Mouse (Mus musculus) adrenal gland, postnatal 25 days (tissue): ENCODE results near the gene Armh3. TPM values are rescaled to one million over a fixed set of nuclear protein-coding genes. Genes with fewer than 3 reads are reported as not detected.

Experiments
- DNase-seq: peaks from one replicate; pipeline ENCODE4 v3.0.0; 2021; ENCODE audit warnings: mixed read lengths
- long read RNA-seq: library from polyadenylated mRNA; stranded (forward); transcript quantifications from one replicate; pipeline ENCODE4 v2.0.0, GENCODE M21; 2021
- total RNA-seq: library from RNA; stranded (reverse); gene quantifications from 2 replicates; pipeline ENCODE4 v1.2.3, GENCODE M21; 2021

Armh3 gene
- total RNA-seq = 16.9 and 19.7 TPM in 2 replicates
- long read RNA-seq, transcript Armh3-201 (26 exons, 3,676 nt) = major isoform, 5 of 10 reads
- long read RNA-seq, partial matches to known transcripts = 2 of 10 reads
- long read RNA-seq, other reads (novel, unspliced or antisense) = 3 of 10 reads

DNA sequence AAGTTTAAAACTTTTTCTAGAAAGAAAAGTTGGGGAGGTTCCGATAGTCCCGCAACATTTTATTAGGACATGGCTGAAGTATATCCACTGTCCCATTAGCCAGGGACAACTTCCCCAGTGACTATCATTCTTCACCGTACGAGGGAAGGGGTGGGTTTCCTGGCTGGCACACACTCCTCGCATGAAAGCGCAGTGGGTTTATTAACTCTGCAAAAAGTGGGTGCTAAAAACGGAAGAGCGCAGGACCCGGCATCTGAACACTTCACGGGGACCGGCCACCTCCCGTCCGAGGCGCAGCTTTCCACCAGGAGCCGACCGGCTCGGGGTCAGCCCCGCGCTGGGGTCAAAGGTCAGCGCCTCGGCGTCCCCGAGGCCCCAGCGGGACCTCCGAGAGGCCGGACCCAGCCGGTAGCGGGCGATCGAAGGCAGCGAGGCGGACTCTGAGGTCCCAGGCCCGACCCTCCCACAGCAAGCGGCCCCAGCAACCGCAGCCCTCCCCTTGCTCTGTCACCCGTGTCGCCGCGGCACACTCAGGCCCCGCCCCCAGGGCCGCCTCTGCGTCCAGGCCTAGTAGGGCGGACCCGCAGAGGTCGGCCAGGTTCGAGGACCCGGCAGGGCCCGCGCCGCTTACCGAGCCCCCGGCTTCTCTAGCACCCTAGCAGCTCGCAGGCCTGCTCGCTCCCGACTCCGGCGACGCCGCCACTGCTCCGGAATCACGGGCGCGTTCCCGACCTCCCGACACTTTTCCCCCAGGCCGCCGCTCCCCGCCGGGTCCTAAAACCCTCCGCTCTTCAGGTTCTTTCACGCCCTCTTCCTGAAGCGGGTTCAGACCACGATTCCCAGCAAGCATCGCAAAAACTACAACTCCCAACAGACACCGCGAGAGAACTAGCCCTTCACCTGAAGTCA lies at the start of gene Armh3:
Gene Armh3 (minus strand): TSS at position 704 of the 909 bp plus-strand sequence.
- DNase-seq = peak; percentile 88

GRCm38 (mm10) chr19:46047426-46047825 lies 49.1 kb upstream of the Armh3 start:
- no peak for DNase-seq

GRCm38 (mm10) chr19:46046621-46047025 lies 48.3 kb upstream of the Armh3 start:
- DNase-seq = no peak

GRCm38 (mm10) chr19:46045696-46046311 lies 47.5 kb upstream of the Armh3 start:
- peak; percentile 37 for DNase-seq

- DNase-seq = peak; percentile 87
Observed at GRCm38 (mm10) chr19:46044993-46045695, 46.9 kb upstream of the Armh3 start, which contains the start of gene Ldb1. Ldb1 (minus strand) TSS chr19:46045214.

- peak; percentile 22 for DNase-seq
Observed at GRCm38 (mm10) chr19:46044271-46044992, 46.1 kb upstream of the Armh3 start, which contains the start of gene Pprc1. Pprc1 (plus strand) TSS chr19:46044886.

- no peak for DNase-seq
Observed at GRCm38 (mm10) chr19:46043380-46043779, 45.1 kb upstream of the Armh3 start.

GRCm38 (mm10) chr19:46042476-46043011 lies 44.3 kb upstream of the Armh3 start:
- DNase-seq = peak; percentile 34

DNA sequence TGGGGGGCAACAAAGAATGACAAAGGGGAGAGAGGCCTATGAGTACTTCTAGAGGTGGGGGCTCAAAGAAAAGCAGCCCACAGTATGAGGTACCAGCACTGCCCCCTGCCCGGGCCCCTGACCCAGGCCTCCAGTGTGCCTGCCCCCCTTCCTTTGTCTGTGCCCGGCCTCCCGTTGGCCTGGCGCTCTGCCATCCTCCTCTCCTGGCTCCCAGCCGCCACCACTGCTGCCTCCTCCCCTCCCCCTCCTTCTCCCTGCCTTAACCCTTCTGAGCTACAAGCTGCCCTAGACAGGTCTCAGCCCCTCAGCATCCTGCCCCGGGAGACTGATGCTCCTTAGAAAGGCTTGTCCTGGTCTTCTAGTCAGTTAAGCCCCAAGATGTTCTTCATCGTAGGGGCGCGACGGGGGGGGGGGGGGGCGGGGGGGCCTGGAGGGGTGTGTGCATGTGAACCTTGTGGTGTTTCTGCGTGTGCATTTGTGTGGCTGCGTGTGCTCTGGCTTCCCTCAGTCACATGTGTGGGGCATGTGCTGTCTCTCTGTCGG lies 43.7 kb upstream of the Armh3 start:
- DNase-seq = peak; percentile 91

DNA sequence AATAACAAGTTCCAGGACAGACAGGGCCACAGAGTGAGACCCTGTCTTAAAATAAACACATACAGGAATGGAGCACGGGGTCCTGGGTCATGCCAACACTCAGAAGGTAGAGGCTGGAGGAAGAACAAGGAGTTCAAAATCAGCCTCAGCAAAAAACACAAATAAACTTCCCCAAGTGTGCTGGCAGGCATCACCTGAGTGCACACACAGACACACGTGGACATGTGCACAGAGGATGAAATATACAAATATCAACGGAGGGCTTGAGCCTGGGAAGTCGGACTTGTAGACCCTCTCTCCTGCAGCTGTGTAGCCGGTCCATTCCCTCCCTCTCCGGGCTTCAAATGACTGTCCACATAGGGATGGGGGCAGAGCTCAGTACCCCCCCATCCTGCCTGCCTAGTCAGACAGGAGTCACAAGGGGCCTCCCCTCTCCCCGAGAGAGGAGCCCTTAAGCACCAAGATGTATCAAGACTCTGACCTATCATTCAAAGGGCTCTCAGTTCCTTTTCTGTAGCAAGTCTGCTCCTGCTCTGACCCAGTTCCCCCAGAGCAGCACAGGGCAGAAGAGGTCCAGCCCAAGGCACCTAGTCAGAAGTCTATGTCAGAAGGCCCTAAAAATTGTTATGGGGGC lies 43.1 kb upstream of the Armh3 start:
- no peak for DNase-seq

DNA sequence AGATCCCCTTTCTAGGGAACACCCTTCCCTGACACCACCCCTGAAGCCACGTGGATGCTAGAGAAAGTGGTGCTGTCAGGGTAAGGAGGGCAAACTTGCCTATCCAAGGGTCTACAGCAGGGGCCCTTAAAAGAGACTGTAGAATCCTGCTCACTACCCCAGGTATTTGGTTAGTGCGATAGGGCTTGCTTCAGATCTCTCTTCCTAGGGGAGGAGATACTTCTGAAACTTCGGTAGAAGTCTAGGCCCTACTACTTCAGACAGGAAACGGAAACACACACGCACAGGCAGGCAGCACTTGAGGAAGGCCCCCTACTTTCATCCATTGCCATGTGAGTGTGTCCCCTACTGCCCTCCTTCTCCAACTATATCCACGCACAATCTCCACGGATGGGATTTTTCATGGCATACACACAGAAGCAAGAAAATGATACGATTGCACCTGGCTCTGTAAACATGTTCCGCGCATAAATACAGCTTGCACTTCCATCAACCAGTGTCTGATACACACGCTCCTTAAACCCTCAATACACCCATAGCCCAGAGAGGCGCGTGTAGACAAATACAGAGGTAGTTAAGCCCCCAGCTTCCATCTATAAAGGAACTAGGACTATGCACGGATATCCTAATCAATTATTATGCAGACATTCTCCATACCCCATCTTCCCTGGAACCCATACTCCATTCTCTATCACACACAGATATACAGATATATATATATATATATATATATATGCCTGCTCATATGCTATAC lies 42.0 kb upstream of the Armh3 start:
- no peak for DNase-seq

DNA sequence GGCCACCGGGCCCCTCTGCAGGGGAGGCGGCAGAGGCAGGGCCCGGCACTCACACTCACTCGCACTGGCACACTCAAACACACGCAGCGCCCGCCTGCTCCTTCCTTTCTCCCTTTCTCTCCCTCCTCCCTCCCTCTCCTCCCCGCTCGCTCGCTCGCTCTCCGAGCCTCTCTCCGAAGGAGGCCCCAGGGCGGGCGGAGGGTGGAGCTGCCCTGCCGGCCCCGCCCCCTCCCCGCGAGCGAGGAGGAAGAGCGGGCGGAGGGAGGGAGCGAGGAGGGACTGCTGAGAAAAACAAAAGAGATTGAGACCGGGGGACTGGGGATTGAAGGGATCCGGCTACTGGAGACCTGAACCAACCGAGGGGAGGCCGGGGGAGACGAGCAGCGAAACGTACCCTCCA lies 41.2 kb upstream of the Armh3 start:
- DNase-seq = peak; percentile 93

DNA sequence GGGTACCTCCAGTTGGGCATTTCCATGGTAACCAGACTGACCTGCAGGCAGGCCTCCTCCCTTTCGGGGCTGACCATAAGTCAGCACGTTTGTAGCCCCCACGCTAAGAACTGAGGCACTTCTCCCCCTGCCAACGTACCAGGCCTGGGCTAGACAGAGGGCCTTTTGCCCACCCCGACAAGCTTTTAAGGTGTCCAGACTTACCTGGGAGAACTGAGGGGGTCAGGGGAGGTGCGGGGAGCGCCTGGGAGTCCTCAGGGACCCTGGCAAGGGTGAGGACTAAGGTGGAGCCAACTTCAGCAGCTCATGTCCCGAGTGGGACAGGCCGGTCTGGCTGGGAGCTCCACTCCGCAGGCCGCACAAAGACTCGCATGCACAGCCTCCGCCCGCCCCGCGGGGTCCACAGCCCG lies 40.6 kb upstream of the Armh3 start:
- peak; percentile 27 for DNase-seq

DNA sequence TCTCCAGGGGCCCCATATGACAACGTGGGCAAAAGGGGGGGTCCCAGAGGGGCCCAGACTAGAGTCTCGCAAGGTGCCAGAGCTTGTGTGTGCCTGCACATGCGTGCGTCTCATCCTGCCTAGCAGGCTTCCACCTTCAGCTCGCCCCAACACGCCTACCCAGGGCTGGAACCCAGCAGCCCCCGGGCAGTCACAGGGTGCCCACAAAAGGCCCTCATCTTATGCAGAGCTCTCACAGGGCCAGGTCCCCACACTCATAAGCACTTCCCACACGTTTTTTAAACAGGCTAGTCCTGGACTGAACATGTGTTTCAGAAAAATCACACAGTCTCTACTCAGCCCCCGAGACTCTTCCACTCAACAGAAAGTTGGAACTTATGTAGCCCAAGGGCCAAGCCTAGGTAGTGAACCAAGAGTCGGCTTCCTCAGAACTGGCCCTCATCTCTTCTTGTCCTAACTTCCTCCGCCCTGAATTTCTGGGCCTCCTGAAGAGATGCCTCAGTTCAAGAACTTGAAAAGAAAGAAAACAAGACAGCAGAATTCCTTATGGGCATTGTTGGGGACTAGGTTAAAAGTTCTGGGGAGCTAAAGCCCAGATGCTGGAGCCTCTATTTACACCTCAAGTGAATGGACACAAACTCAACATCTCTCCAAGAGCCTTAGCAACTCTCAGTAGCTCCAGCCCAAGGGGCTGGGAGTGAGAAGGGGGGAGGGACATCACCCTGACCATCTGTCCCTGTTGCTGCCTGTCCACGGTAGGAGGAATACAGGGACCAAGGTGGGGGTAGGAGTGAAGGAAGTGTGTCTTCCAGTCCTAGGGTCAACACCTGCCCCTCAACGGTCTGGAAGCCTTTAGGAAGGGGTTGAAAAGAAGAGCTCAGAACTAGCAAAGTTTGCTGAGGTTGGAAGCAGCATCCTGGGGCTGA lies 39.9 kb upstream of the Armh3 start:
- DNase-seq = no peak

DNA sequence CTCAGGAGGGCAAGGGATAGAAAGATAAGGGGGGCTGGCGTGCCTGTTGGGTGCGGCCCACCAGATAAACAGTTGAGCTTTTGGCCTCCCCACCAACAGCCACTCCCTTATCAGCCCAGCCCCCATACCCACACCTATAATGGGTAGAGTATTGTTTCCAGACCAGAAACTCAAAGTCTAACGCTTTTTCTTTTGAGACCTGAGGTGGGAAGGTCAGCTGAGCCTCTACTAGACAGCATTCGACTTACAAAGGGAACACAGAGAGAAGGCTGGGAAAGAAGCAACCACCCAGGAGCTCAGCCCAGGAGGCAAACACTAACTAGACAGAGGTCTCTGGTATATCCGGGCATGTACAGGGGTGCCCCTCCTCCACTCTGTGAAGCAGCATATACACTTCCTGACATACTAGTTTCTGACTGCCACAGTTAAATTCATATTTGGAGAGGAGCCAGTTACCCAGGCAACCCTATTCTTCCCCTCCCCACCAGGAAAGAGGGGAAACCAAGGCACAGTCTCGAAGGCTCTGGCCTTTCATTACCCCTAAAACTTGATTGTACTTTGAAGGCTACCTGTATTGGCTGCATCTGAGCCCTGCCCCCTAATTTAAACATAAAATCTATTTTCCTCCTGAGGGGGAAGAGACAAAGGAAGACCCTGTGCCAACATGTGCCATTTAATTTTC lies 39.1 kb upstream of the Armh3 start:
- no peak for DNase-seq

GRCm38 (mm10) chr19:46036477-46037242 lies 38.4 kb upstream of the Armh3 start:
- DNase-seq = no peak

DNA sequence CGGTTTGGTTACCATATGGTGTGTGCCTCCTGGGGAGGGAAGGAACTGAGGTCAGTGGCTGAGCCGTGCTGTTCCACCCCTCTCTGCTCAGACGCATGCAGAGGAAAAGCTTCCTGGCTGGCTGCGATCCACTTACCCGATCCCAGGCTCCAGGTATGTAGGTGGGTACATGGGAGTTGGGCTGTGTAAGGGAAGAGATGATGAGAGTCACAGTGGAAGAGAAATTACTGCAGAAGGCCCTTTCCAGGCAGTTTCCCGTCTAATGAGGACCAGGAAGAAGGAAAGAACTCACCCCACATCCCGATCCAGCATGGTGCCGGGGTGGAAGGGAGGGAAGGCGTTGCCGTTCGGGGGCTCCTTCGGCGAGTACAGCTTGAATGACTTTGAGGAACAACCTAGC lies 37.7 kb upstream of the Armh3 start:
- DNase-seq = no peak
